Mouse (Mus musculus) 3T3-L1 (cell line): ENCODE results near the gene Ube2m.
A peak's percentile ranks its signal among the peaks of the same experiment; 100 is the strongest.

Source experiments
- DNase-seq: peaks from one replicate; pipeline ENCODE4 v3.0.0-alpha.2; 2015; ENCODE audit warnings: low read depth, low spot score

Gene Ube2m

GRCm38 (mm10) chr7:13034148-13034977 is 3.7 kb downstream of the Ube2m start, which contains the start of gene Chmp2a:
Gene Chmp2a (minus strand): TSS chr7:13034807.
- DNase-seq = peak; percentile 94

GRCm38 (mm10) chr7:13033451-13034147 is 4.5 kb downstream of the Ube2m start:
- DNase-seq = no peak

GRCm38 (mm10) chr7:13032541-13032940 is 5.5 kb downstream of the Ube2m start:
- no peak for DNase-seq

GRCm38 (mm10) chr7:13031983-13032382 is 6.1 kb downstream of the Ube2m start:
- no peak for DNase-seq

GRCm38 (mm10) chr7:13031069-13031468 is 7.0 kb downstream of the Ube2m start:
- DNase-seq = peak; percentile 59

- no peak for DNase-seq
These were observed 9.1 kb downstream of the Ube2m start for GRCm38 (mm10) chr7:13028986-13029385.

GRCm38 (mm10) chr7:13025511-13026112 is 12.5 kb downstream of the Ube2m start:
- DNase-seq = no peak

- DNase-seq = peak; percentile 58
These were observed 13.3 kb downstream of the Ube2m start for GRCm38 (mm10) chr7:13024805-13025204.

GRCm38 (mm10) chr7:13023928-13024731 is 13.9 kb downstream of the Ube2m start:
- peak; percentile 83 for DNase-seq

- peak; percentile 36 for DNase-seq
These were observed 15.1 kb downstream of the Ube2m start for GRCm38 (mm10) chr7:13022773-13023535.

- no peak for DNase-seq
These were observed 22.9 kb downstream of the Ube2m start for GRCm38 (mm10) chr7:13015217-13015616.

- DNase-seq = no peak
These were observed 23.7 kb downstream of the Ube2m start for GRCm38 (mm10) chr7:13014275-13014839.

- no peak for DNase-seq
These were observed 24.4 kb downstream of the Ube2m start for GRCm38 (mm10) chr7:13013671-13014070.

- DNase-seq = peak; percentile 22
These were observed 27.8 kb downstream of the Ube2m start, which contains the start of gene Zbtb45 for GRCm38 (mm10) chr7:13010005-13010908. Gene Zbtb45 (minus strand): TSS chr7:13010034.

- peak; percentile 96 for DNase-seq
These were observed 28.7 kb downstream of the Ube2m start for GRCm38 (mm10) chr7:13009143-13010004.

GRCm38 (mm10) chr7:13007341-13008092 is 30.6 kb downstream of the Ube2m start:
- no peak for DNase-seq

- no peak for DNase-seq
These were observed 31.5 kb downstream of the Ube2m start for GRCm38 (mm10) chr7:13006531-13006930.

- DNase-seq = no peak
These were observed 32.1 kb downstream of the Ube2m start for GRCm38 (mm10) chr7:13006011-13006410.
